Mouse (Mus musculus) MEL (cell line): ENCODE data around the gene Mrpl49.

ENCODE experiments used
- BHLHE40 ChIP-seq: IDR thresholded peaks from 2 replicates; pipeline ENCODE4 v1.6.1; 2012; ENCODE audit warnings: low read depth, mild to moderate bottlenecking, inconsistent platforms, low read length, improper control_type of control experiment, borderline replicate concordance
- CTCF ChIP-seq, 3 experiments: IDR thresholded peaks in 2 of 3; conservative IDR thresholded peaks in 1 of 3; 2 replicates each; pipeline ENCODE4 v1.5.1; 2011 to 2012; ENCODE audit warnings: low read length in 3 of 3, low read depth in 2 of 3, mild to moderate bottlenecking in 2 of 3, improper control_type of control experiment in 1 of 3, inconsistent platforms in 1 of 3, mixed read lengths in 1 of 3, moderate library complexity in 1 of 3; ENCODE audit not compliant: control insufficient read depth in 1 of 3, insufficient read depth in 1 of 3, poor library complexity in 1 of 3, severe bottlenecking in 1 of 3
- E2F4 ChIP-seq: IDR thresholded peaks from 2 replicates; pipeline ENCODE4 v1.6.1; 2011; ENCODE audit warnings: low read depth, low read length, improper control_type of control experiment, borderline replicate concordance
- ETS1 ChIP-seq: IDR thresholded peaks from 2 replicates; pipeline ENCODE4 v1.6.1; 2012; ENCODE audit warnings: low read depth, mild to moderate bottlenecking, inconsistent platforms, low read length, improper control_type of control experiment, moderate library complexity
- GATA1 ChIP-seq: IDR thresholded peaks from 2 replicates; pipeline ENCODE4 v1.6.1; 2011; ENCODE audit warnings: low read depth, low read length, improper control_type of control experiment
- MAFK ChIP-seq: IDR thresholded peaks from 2 replicates; pipeline ENCODE4 v1.6.1; 2011; ENCODE audit warnings: low read depth, mild to moderate bottlenecking, low read length, improper control_type of control experiment, borderline replicate concordance
- MAX ChIP-seq: IDR thresholded peaks from 2 replicates; pipeline ENCODE4 v1.6.1; 2011; ENCODE audit warnings: low read length, improper control_type of control experiment
- MEF2A ChIP-seq: IDR thresholded peaks from 2 replicates; pipeline ENCODE4 v1.6.1; 2014; ENCODE audit warnings: low read depth, mild to moderate bottlenecking, inconsistent platforms, low read length, improper control_type of control experiment; ENCODE audit not compliant: poor library complexity, insufficient replicate concordance, severe bottlenecking; ENCODE audit errors: extremely low read depth
- USF1 ChIP-seq: IDR thresholded peaks from 2 replicates; pipeline ENCODE4 v1.6.1; 2014; ENCODE audit warnings: low read depth, mild to moderate bottlenecking, inconsistent platforms, low read length, improper control_type of control experiment, moderate library complexity
- ZKSCAN1 ChIP-seq: IDR thresholded peaks from 2 replicates; pipeline ENCODE4 v1.6.1; 2012; ENCODE audit warnings: low read depth, mild to moderate bottlenecking, inconsistent platforms, low read length, improper control_type of control experiment, moderate library complexity

- TF ChIP-seq ZKSCAN1, result no peak
- no peak for TF ChIP-seq GATA1
- no peak for TF ChIP-seq E2F4
- no peak for TF ChIP-seq BHLHE40
- no peak for TF ChIP-seq CTCF (IDR thresholded peaks at IDR 0.05 in 2 of 3, conservative IDR thresholded peaks at IDR 0.05 in 1 of 3; ENCODE audit: control insufficient read depth in 1 of 3, insufficient read depth in 1 of 3, low read depth in 2 of 3, low read length in 3 of 3, poor library complexity in 1 of 3, severe bottlenecking in 1 of 3)
- no peak for TF ChIP-seq MAFK
- no peak for TF ChIP-seq MAX
- no peak for TF ChIP-seq USF1
- no peak for TF ChIP-seq MEF2A
- TF ChIP-seq ETS1, result no peak
These were observed 21.5 kb downstream of the Mrpl49 start for GRCm38 (mm10) chr19:6035966-6036585.
